Mouse (Mus musculus) neural tube, embryonic 14.5 days (tissue): ENCODE results near the gene Serpina5. TPM values are rescaled to one million over a fixed set of nuclear protein-coding genes. Genes with fewer than 3 reads are reported as not detected.

Experiments used
- ATAC-seq: fragments of 200-750 bp; cut with Nextera tagmentation; 2 replicates; pipeline ENCODE4 v1.8.0; 2017; ENCODE audit warnings: low read depth, mild to moderate bottlenecking, moderate TSS enrichment, moderate library complexity
- H3K27ac ChIP-seq: fragments of 300-500 bp; sonication (generic); 2 replicates; pipeline ENCODE4 v1.5.1; 2014; ENCODE audit warnings: low read depth, mild to moderate bottlenecking, control low read depth, low read length, moderate library complexity, mixed read lengths
- H3K27me3 ChIP-seq: fragments of 300-500 bp; sonication (generic); 2 replicates; pipeline ENCODE4 v1.6.1; 2014; ENCODE audit warnings: low read length; ENCODE audit not compliant: control insufficient read depth, insufficient read depth
- H3K36me3 ChIP-seq: fragments of 300-500 bp; sonication (generic); 2 replicates; pipeline ENCODE4 v1.6.1; 2014; ENCODE audit warnings: low read length, mixed read lengths; ENCODE audit not compliant: control insufficient read depth, insufficient read depth
- H3K4me1 ChIP-seq: fragments of 300-500 bp; sonication (generic); 2 replicates; pipeline ENCODE4 v1.6.1; 2014; ENCODE audit warnings: low read length; ENCODE audit not compliant: control insufficient read depth, insufficient read depth
- H3K4me2 ChIP-seq: fragments of 300-500 bp; sonication (generic); 2 replicates; pipeline ENCODE4 v1.6.1; 2014; ENCODE audit warnings: mild to moderate bottlenecking, low read depth, low read length, control low read depth
- H3K4me3 ChIP-seq: fragments of 300-500 bp; sonication (generic); 2 replicates; pipeline ENCODE4 v1.5.1; 2014; ENCODE audit warnings: low read depth, low read length, control low read depth, mixed read lengths
- H3K9ac ChIP-seq: fragments of 300-500 bp; sonication (generic); replicated peaks from 2 replicates; pipeline ENCODE4 v1.6.1; 2014; ENCODE audit warnings: low read depth, mild to moderate bottlenecking, control low read depth, low read length, mixed read lengths
- H3K9me3 ChIP-seq: fragments of 300-500 bp; sonication (generic); 2 replicates; pipeline ENCODE4 v1.6.1; 2016; ENCODE audit warnings: low read length; ENCODE audit not compliant: control insufficient read depth
- WGBS: fragments of 180-500 bp; shearing (Covaris S2); extraction: QIAGEN DNeasy Blood & Tissue Kit; methylation state at CpG from one replicate; pipeline ENCODE4 v1.1.7; 2014; 5-methylcytosine and 5-hydroxymethylcytosine counted together
- polyA plus RNA-seq: library from polyadenylated mRNA; unstranded; fragments of >200 nt; fragmentation: Nextera tagmentation; extraction: Ambion mirVana; gene quantifications from 2 replicates; pipeline ENCODE4 v1.2.1, GENCODE M21; 2014

The Serpina5 gene
- polyA plus RNA-seq, 1 experiment from 2014 or later: not detected

- Histone ChIP-seq H3K9ac (no peak overlapping the region), H3K27ac (no peak overlapping the region), H3K4me2 (no peak overlapping the region), H3K4me3 (no peak overlapping the region), H3K4me1 (no peaks in the 10 kb centered on the region), H3K9me3 (no peaks in the 10 kb centered on the region), H3K36me3 (no peaks in the 10 kb centered on the region), H3K27me3 (no peaks in the 10 kb centered on the region)
- ATAC-seq: no peak
- WGBS: 67% methylated on average over 1 of the region's 1 CpGs
Measured at GRCm38 (mm10) chr12:104141506-104141905, 40.6 kb downstream of the Serpina5 start.

DNA sequence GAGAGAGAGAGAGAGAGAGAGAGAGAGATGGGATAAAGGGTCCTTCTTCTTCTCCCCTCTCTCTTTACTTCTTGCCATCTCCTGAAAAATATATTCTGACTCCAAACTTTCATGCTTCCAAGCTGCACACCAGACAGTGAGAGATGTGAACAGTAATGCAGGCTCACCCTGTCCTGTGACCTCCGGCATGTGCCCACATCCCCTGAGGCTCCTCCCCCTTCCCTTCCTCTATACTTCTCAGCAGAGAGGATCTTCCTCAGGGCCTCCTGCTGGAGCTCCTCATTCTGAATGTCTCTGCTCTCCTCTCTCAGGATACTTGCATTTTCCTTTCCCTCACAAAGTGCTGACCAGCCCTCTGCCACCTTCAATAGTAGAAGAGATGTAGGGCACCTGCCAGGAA, 41.5 kb downstream of the Serpina5 start:
- H3K36me3 ChIP-seq: no peaks in the 10 kb centered on the region
- H3K9me3 ChIP-seq: no peaks in the 10 kb centered on the region
- H3K4me1 ChIP-seq: no peaks in the 10 kb centered on the region
- no peak overlapping the region for H3K4me3 ChIP-seq
- H3K27me3 ChIP-seq: no peaks in the 10 kb centered on the region
- no peak overlapping the region for H3K9ac ChIP-seq
- ATAC-seq: no peak
- 67% methylated on average over 1 of the region's 1 CpGs for WGBS
- H3K27ac ChIP-seq: no peak overlapping the region
- no peak overlapping the region for H3K4me2 ChIP-seq

DNA sequence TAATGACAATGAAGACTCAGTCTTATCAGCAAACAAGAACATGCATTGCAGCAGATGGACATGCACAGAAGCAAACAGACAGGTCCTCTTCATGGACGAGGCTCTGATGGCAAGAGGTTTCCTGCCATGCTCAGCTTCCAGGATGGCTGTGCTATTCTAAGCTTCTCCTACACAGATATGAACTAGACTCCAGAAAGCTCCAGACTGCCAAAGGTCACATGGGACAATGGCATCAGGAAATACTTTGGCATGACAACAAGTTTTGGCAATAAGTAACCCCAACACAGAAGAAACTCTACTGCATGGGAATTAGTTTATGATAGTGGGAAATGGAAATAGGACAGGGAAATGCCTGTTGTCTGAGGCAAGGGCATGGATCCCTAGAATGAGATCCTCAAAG, 42.4 kb downstream of the Serpina5 start:
- 88% methylated on average over 1 of the region's 1 CpGs for WGBS
- Histone ChIP-seq H3K9ac (no peak overlapping the region), H3K36me3 (no peaks in the 10 kb centered on the region), H3K4me3 (no peak overlapping the region), H3K4me2 (no peak overlapping the region), H3K4me1 (no peaks in the 10 kb centered on the region), H3K9me3 (no peaks in the 10 kb centered on the region), H3K27me3 (no peaks in the 10 kb centered on the region), H3K27ac (no peak overlapping the region)
- ATAC-seq: no peak

- H3K9me3 ChIP-seq: no peaks in the 10 kb centered on the region
- H3K4me1 ChIP-seq: no peaks in the 10 kb centered on the region
- no peak overlapping the region for H3K4me3 ChIP-seq
- H3K4me2 ChIP-seq: no peak overlapping the region
- no peaks in the 10 kb centered on the region for H3K27me3 ChIP-seq
- H3K36me3 ChIP-seq: no peaks in the 10 kb centered on the region
- no peak overlapping the region for H3K27ac ChIP-seq
- no peak overlapping the region for H3K9ac ChIP-seq
- ATAC-seq: no peak
- WGBS: 89% methylated on average over 2 of the region's 2 CpGs
Measured at GRCm38 (mm10) chr12:104145571-104145970, 44.7 kb downstream of the Serpina5 start.

- Histone ChIP-seq H3K36me3 (no peaks in the 10 kb centered on the region), H3K4me3 (no peak overlapping the region), H3K9me3 (no peaks in the 10 kb centered on the region), H3K4me1 (no peaks in the 10 kb centered on the region), H3K9ac (no peak overlapping the region), H3K27me3 (no peaks in the 10 kb centered on the region), H3K27ac (no peak overlapping the region), H3K4me2 (no peak overlapping the region)
- 85% methylated on average over 2 of the region's 2 CpGs for WGBS
- no peak for ATAC-seq
Measured at GRCm38 (mm10) chr12:104151989-104152388, 51.1 kb downstream of the Serpina5 start.

DNA sequence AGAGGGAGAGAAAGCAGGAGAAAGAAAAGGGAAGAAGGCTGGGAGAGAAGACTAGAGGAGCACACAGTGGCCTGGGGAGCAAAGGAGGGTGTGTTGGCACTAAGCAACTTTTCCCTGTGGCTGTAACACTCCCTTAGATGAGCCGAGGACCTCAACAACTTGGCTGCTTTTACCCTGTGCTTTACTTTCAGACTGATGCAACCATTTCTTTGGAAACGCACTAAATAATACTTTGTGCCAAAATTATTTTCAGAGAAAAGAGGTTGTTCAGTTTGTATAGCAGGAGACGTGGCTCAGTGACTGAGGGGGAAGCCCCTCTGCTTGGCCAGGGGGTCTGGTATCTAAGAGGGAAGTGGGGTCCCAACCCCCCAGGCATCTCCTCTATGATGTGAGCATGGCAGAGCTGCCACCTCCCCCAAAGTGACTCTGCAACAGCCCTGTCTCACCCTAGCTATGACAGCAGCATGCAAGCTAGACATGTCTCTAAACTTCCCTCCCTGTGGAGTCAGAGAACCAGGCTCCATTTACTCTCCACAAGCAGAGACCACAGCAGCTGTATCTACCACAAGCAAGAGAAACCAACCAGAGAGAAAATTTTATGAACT, 52.2 kb downstream of the Serpina5 start:
- Histone ChIP-seq H3K27ac (no peak overlapping the region), H3K36me3 (no peaks in the 10 kb centered on the region), H3K9ac (no peak overlapping the region), H3K9me3 (no peaks in the 10 kb centered on the region), H3K4me3 (no peak overlapping the region), H3K4me2 (no peak overlapping the region), H3K27me3 (no peaks in the 10 kb centered on the region), H3K4me1 (no peaks in the 10 kb centered on the region)
- no peak for ATAC-seq
- WGBS: 87% methylated on average over 3 of the region's 3 CpGs

DNA sequence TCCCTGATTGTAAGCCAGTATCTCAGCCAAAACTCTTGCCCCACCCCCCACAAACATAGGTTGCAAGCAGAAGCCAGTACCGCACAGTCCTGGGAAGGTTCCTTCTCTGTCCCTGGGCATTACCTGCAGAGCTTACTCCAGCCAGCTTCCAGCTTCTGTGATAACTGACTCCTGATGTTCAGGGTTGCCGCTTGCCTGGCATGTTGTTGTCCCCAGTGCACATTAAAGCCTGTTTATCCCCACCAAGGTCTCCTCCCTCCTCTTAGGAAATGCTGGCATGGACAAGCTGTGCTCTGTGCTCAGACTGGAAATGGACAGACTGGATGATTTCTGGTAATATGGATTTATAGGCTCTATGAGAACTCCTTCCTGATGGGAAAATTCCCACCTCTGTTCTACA, 52.7 kb downstream of the Serpina5 start, which contains the start of gene Serpina3c:
TSS of gene Serpina3c (minus strand) at position 215 of the 400 bp plus-strand sequence.
- 84% methylated on average over 2 of the region's 2 CpGs for WGBS
- no peak for ATAC-seq

More for the DNA sequence above, 52.7 kb downstream of the Serpina5 start, which contains the start of gene Serpina3c:
- H3K4me3 ChIP-seq: no peak within 1 kb of the TSS
- H3K27me3 ChIP-seq: no peaks in the 10 kb centered on the region
- H3K27ac ChIP-seq: no peak within 1 kb of the TSS
- H3K4me2 ChIP-seq: no peak within 1 kb of the TSS
- no peaks in the 10 kb centered on the region for H3K9me3 ChIP-seq
- no peaks in the 10 kb centered on the region for H3K4me1 ChIP-seq
- H3K36me3 ChIP-seq: no peaks in the 10 kb centered on the region
- H3K9ac ChIP-seq: no peak within 1 kb of the TSS

Other genes with a start within 250 kb of the Serpina5 start
- 0.21 and 0.42 TPM in 2 replicates for gene Serpina1a, start 237.6 kb upstream of the Serpina5 start, polyA plus RNA-seq
- 0.28 TPM in 1 of 2 replicates, not detected in the other for gene Serpina1c, start 196.2 kb upstream of the Serpina5 start, polyA plus RNA-seq
- gene Serpina1e, start 142.1 kb upstream of the Serpina5 start, polyA plus RNA-seq: not detected in 2 replicates
- not detected in 2 replicates for gene Serpina11, start 111.2 kb upstream of the Serpina5 start, polyA plus RNA-seq
- not detected in 2 replicates for gene Serpina9, start 87.4 kb upstream of the Serpina5 start, polyA plus RNA-seq
- gene Serpina12, start 56.7 kb upstream of the Serpina5 start, polyA plus RNA-seq: not detected in 2 replicates
- not detected in 2 replicates for gene Serpina3a, start 11.6 kb downstream of the Serpina5 start, polyA plus RNA-seq
- not detected in 2 replicates for gene Serpina3b, start 26.9 kb downstream of the Serpina5 start, polyA plus RNA-seq
- not detected in 2 replicates for gene Serpina3c, start 52.8 kb downstream of the Serpina5 start, polyA plus RNA-seq
- not detected in 2 replicates for gene Serpina3f, start 113.4 kb downstream of the Serpina5 start, polyA plus RNA-seq
- 0.54 and 5.4 TPM in 2 replicates for gene Serpina3g, start 135.1 kb downstream of the Serpina5 start, polyA plus RNA-seq
- gene Serpina3i, start 162.0 kb downstream of the Serpina5 start, polyA plus RNA-seq: 0.27 and 0.31 TPM in 2 replicates
- gene Serpina3j, start 213.4 kb downstream of the Serpina5 start, polyA plus RNA-seq: not detected in 2 replicates
- not detected in 2 replicates for gene Serpina3k, start 237.4 kb downstream of the Serpina5 start, polyA plus RNA-seq
- gene Serpina3m, start 237.4 kb downstream of the Serpina5 start, polyA plus RNA-seq: not detected in 2 replicates